Mouse (Mus musculus) embryonic facial prominence, embryonic 10.5 days (tissue): ENCODE data around the gene Btbd9. TPM values are rescaled to one million over a fixed set of nuclear protein-coding genes. Genes with fewer than 3 reads are reported as not detected.

Source experiments
- DNase-seq: peaks from one replicate; pipeline ENCODE4 v3.0.0-alpha.2; 2017; ENCODE audit warnings: low spot score
- H3K27ac ChIP-seq: fragments of 300-500 bp; sonication (generic); replicated peaks from 2 replicates; pipeline ENCODE4 v1.5.1; 2016; ENCODE audit warnings: mild to moderate bottlenecking
- H3K27me3 ChIP-seq: fragments of 300-500 bp; sonication (generic); replicated peaks from 2 replicates; pipeline ENCODE4 v1.6.1; 2016; ENCODE audit warnings: low read depth, mild to moderate bottlenecking; ENCODE audit not compliant: poor library complexity, severe bottlenecking
- H3K36me3 ChIP-seq: fragments of 300-500 bp; sonication (generic); replicated peaks from 2 replicates; pipeline ENCODE4 v1.6.1; 2016; ENCODE audit warnings: mild to moderate bottlenecking, moderate library complexity
- H3K4me1 ChIP-seq: fragments of 300-500 bp; sonication (generic); 2 replicates; pipeline ENCODE4 v1.6.1; 2016
- H3K4me3 ChIP-seq: fragments of 300-500 bp; sonication (generic); 2 replicates; pipeline ENCODE4 v1.5.1; 2016; ENCODE audit warnings: mild to moderate bottlenecking, moderate library complexity
- H3K9me3 ChIP-seq: fragments of 300-500 bp; sonication (generic); 2 replicates; pipeline ENCODE4 v1.6.1; 2016; ENCODE audit warnings: mild to moderate bottlenecking
- WGBS: fragments of 180-500 bp; shearing (Covaris S2); methylation state at CpG from one replicate; pipeline ENCODE4 v1.1.7; 2016; 5-methylcytosine and 5-hydroxymethylcytosine counted together
- polyA plus RNA-seq: library from polyadenylated mRNA; unstranded; fragments of >200 nt; fragmentation: Nextera tagmentation; extraction: Ambion mirVana; gene quantifications from 2 replicates; pipeline ENCODE4 v1.2.1, GENCODE M21; 2016

The Btbd9 gene
- polyA plus RNA-seq, 1 experiment from 2014 or later: 58.1 TPM

- Histone ChIP-seq H3K4me1 (peaks cover 17% of the 10 kb centered on the region), H3K27ac (no peak overlapping the region), H3K36me3 (no peaks in the 10 kb centered on the region), H3K9me3 (no peaks in the 10 kb centered on the region), H3K4me3 (no peak overlapping the region), H3K27me3 (no peaks in the 10 kb centered on the region)
- no peak for DNase-seq
- 22% methylated on average over 1 of the region's 1 CpGs for WGBS
These were observed 198.5 kb downstream of the Btbd9 start for GRCm38 (mm10) chr17:30377754-30378153.

- no peaks in the 10 kb centered on the region for H3K36me3 ChIP-seq
- H3K27me3 ChIP-seq: no peaks in the 10 kb centered on the region
- H3K4me1 ChIP-seq: peaks cover 17% of the 10 kb centered on the region
- H3K4me3 ChIP-seq: no peak overlapping the region
- WGBS: 95% methylated on average over 1 of the region's 1 CpGs
- no peaks in the 10 kb centered on the region for H3K9me3 ChIP-seq
- DNase-seq: no peak
- no peak overlapping the region for H3K27ac ChIP-seq
These were observed 201.2 kb downstream of the Btbd9 start for GRCm38 (mm10) chr17:30375107-30375506.

GRCm38 (mm10) chr17:30368559-30368958, 207.7 kb downstream of the Btbd9 start:
- Histone ChIP-seq H3K9me3 (no peaks in the 10 kb centered on the region), H3K4me3 (no peak overlapping the region), H3K36me3 (no peaks in the 10 kb centered on the region), H3K4me1 (peaks cover 32% of the 10 kb centered on the region), H3K27ac (no peak overlapping the region), H3K27me3 (no peaks in the 10 kb centered on the region)
- DNase-seq: no peak
- WGBS: 47% methylated on average over 2 of the region's 2 CpGs

GRCm38 (mm10) chr17:30364701-30365100, 211.6 kb downstream of the Btbd9 start:
- no peaks in the 10 kb centered on the region for H3K27me3 ChIP-seq
- no peak overlapping the region for H3K27ac ChIP-seq
- no peaks in the 10 kb centered on the region for H3K36me3 ChIP-seq
- peaks cover 50% of the 10 kb centered on the region for H3K4me1 ChIP-seq
- WGBS: 76% methylated on average over 1 of the region's 1 CpGs
- no peak overlapping the region for H3K4me3 ChIP-seq
- DNase-seq: no peak
- no peaks in the 10 kb centered on the region for H3K9me3 ChIP-seq

- H3K36me3 ChIP-seq: no peaks in the 10 kb centered on the region
- H3K27ac ChIP-seq: no peak overlapping the region
- H3K27me3 ChIP-seq: no peaks in the 10 kb centered on the region
- H3K9me3 ChIP-seq: no peaks in the 10 kb centered on the region
- no peak overlapping the region for H3K4me3 ChIP-seq
- DNase-seq: no peak
- peaks cover 56% of the 10 kb centered on the region for H3K4me1 ChIP-seq
- 85% methylated on average over 5 of the region's 5 CpGs for WGBS
These were observed 212.9 kb downstream of the Btbd9 start for GRCm38 (mm10) chr17:30363365-30363764.

GRCm38 (mm10) chr17:30360654-30361053, 215.6 kb downstream of the Btbd9 start:
- Histone ChIP-seq H3K4me3 (no peak overlapping the region), H3K27ac (no peak overlapping the region; the same call in 1 of the 2 replicates), H3K4me1 (peaks cover 47% of the 10 kb centered on the region), H3K36me3 (no peaks in the 10 kb centered on the region), H3K9me3 (no peaks in the 10 kb centered on the region), H3K27me3 (no peaks in the 10 kb centered on the region)
- 38% methylated on average over 1 of the region's 1 CpGs for WGBS
- DNase-seq: no peak

- Histone ChIP-seq H3K36me3 (no peaks in the 10 kb centered on the region), H3K4me3 (no peak overlapping the region), H3K4me1 (peaks cover 50% of the 10 kb centered on the region), H3K27ac (no peak overlapping the region), H3K9me3 (no peaks in the 10 kb centered on the region), H3K27me3 (no peaks in the 10 kb centered on the region)
- no peak for DNase-seq
- 83% methylated on average over 5 of the region's 5 CpGs for WGBS
These were observed 216.9 kb downstream of the Btbd9 start for GRCm38 (mm10) chr17:30359392-30359791.

GRCm38 (mm10) chr17:30355431-30355830, 220.9 kb downstream of the Btbd9 start:
- H3K9me3 ChIP-seq: no peaks in the 10 kb centered on the region
- 79% methylated on average over 1 of the region's 1 CpGs for WGBS
- DNase-seq: no peak
- no peak overlapping the region for H3K27ac ChIP-seq
- H3K4me3 ChIP-seq: no peak overlapping the region
- no peaks in the 10 kb centered on the region for H3K27me3 ChIP-seq
- H3K36me3 ChIP-seq: no peaks in the 10 kb centered on the region
- peaks cover 38% of the 10 kb centered on the region for H3K4me1 ChIP-seq

GRCm38 (mm10) chr17:30354381-30354780, 221.9 kb downstream of the Btbd9 start:
- Histone ChIP-seq H3K4me1 (peaks cover 30% of the 10 kb centered on the region), H3K4me3 (no peak overlapping the region), H3K36me3 (no peaks in the 10 kb centered on the region), H3K9me3 (no peaks in the 10 kb centered on the region), H3K27ac (no peak overlapping the region), H3K27me3 (no peaks in the 10 kb centered on the region)
- WGBS: 91% methylated on average over 5 of the region's 5 CpGs
- DNase-seq: no peak

GRCm38 (mm10) chr17:30348031-30348430, 228.3 kb downstream of the Btbd9 start:
- no peaks in the 10 kb centered on the region for H3K27me3 ChIP-seq
- no peaks in the 10 kb centered on the region for H3K9me3 ChIP-seq
- WGBS: 67% methylated on average over 2 of the region's 2 CpGs
- H3K4me1 ChIP-seq: peaks cover 31% of the 10 kb centered on the region
- H3K36me3 ChIP-seq: no peaks in the 10 kb centered on the region
- no peak overlapping the region for H3K4me3 ChIP-seq
- DNase-seq: no peak
- peak overlapping the region; percentile 40; the same call in 1 of the 2 replicates for H3K27ac ChIP-seq

GRCm38 (mm10) chr17:30347101-30347613, 229.1 kb downstream of the Btbd9 start:
- WGBS: 40% methylated on average over 10 of the region's 10 CpGs
- no peaks in the 10 kb centered on the region for H3K27me3 ChIP-seq

GRCm38 (mm10) chr17:30345008-30345407, 231.3 kb downstream of the Btbd9 start:
- Histone ChIP-seq H3K36me3 (no peaks in the 10 kb centered on the region), H3K9me3 (no peaks in the 10 kb centered on the region), H3K4me1 (peaks cover 36% of the 10 kb centered on the region), H3K27me3 (no peaks in the 10 kb centered on the region), H3K4me3 (no peak overlapping the region), H3K27ac (no peak overlapping the region)
- DNase-seq: no peak
- 79% methylated on average over 3 of the region's 3 CpGs for WGBS

More at GRCm38 (mm10) chr17:30347101-30347613, 229.1 kb downstream of the Btbd9 start:
- H3K27ac ChIP-seq: peak overlapping the region; percentile 21; the same call in 1 of the 2 replicates
- no peaks in the 10 kb centered on the region for H3K9me3 ChIP-seq
- DNase-seq: no peak
- no peak overlapping the region for H3K4me3 ChIP-seq
- H3K36me3 ChIP-seq: no peaks in the 10 kb centered on the region
- peaks cover 31% of the 10 kb centered on the region for H3K4me1 ChIP-seq

- Histone ChIP-seq H3K4me1 (peaks cover 28% of the 10 kb centered on the region), H3K36me3 (no peaks in the 10 kb centered on the region), H3K27me3 (no peaks in the 10 kb centered on the region), H3K9me3 (no peaks in the 10 kb centered on the region), H3K4me3 (no peak overlapping the region), H3K27ac (no peak overlapping the region)
- DNase-seq: no peak
- WGBS: 85% methylated on average over 9 of the region's 9 CpGs
These were observed 232.4 kb downstream of the Btbd9 start for GRCm38 (mm10) chr17:30343701-30344473.
